Mouse (Mus musculus): ENCODE measurements at regions not wholly inside any gene's neighbourhood (a gene's known extent, or its start where the extent isn't known, plus 50 kb on each side); places are given as distances from the start of the nearest gene placed in this dataset.

GRCm38 (mm10) chr10:122562542-122562941 is 114.2 kb downstream of the Avpr1a start:
- no peak for ATAC-seq (replicated peaks; ENCODE audit: low FRiP score, poor library complexity, severe bottlenecking)

- no peak for ATAC-seq (replicated peaks; ENCODE audit: low FRiP score, poor library complexity, severe bottlenecking)
Observed at GRCm38 (mm10) chr10:122563973-122564372, 114.6 kb upstream of the Ppm1h start.

GRCm38 (mm10) chr10:122564473-122564872 is 114.1 kb upstream of the Ppm1h start:
- ATAC-seq (replicated peaks; ENCODE audit: low FRiP score, poor library complexity, severe bottlenecking): no peak

- ATAC-seq (replicated peaks; ENCODE audit: low FRiP score, poor library complexity, severe bottlenecking): no peak
Observed at GRCm38 (mm10) chr10:122566601-122567000, 112.0 kb upstream of the Ppm1h start.

- no peak for ATAC-seq (replicated peaks; ENCODE audit: low FRiP score, poor library complexity, severe bottlenecking)
Observed at GRCm38 (mm10) chr10:122569546-122570202, 108.9 kb upstream of the Ppm1h start.

GRCm38 (mm10) chr10:122570909-122571551 is 107.5 kb upstream of the Ppm1h start:
- ATAC-seq (replicated peaks; ENCODE audit: low FRiP score, poor library complexity, severe bottlenecking): no peak

- no peak for ATAC-seq (replicated peaks; ENCODE audit: low FRiP score, poor library complexity, severe bottlenecking)
Observed at GRCm38 (mm10) chr10:122576171-122577063, 102.1 kb upstream of the Ppm1h start.

- ATAC-seq (replicated peaks; ENCODE audit: low FRiP score, poor library complexity, severe bottlenecking): no peak
Observed at GRCm38 (mm10) chr10:122578209-122579001, 100.2 kb upstream of the Ppm1h start.

- ATAC-seq (replicated peaks; ENCODE audit: low FRiP score, poor library complexity, severe bottlenecking): no peak
Observed at GRCm38 (mm10) chr10:122581096-122581495, 97.5 kb upstream of the Ppm1h start.

GRCm38 (mm10) chr10:122587541-122587940 is 91.0 kb upstream of the Ppm1h start:
- ATAC-seq (replicated peaks; ENCODE audit: low FRiP score, poor library complexity, severe bottlenecking): no peak

GRCm38 (mm10) chr10:122599511-122599910 is 79.1 kb upstream of the Ppm1h start:
- no peak for ATAC-seq (replicated peaks; ENCODE audit: low FRiP score, poor library complexity, severe bottlenecking)

GRCm38 (mm10) chr10:122602394-122602793 is 76.2 kb upstream of the Ppm1h start:
- no peak for ATAC-seq (replicated peaks; ENCODE audit: low FRiP score, poor library complexity, severe bottlenecking)

GRCm38 (mm10) chr10:122603960-122604359 is 74.6 kb upstream of the Ppm1h start:
- no peak for ATAC-seq (replicated peaks; ENCODE audit: low FRiP score, poor library complexity, severe bottlenecking)

GRCm38 (mm10) chr10:122613281-122613680 is 65.3 kb upstream of the Ppm1h start:
- no peak for ATAC-seq (replicated peaks; ENCODE audit: low FRiP score, poor library complexity, severe bottlenecking)

GRCm38 (mm10) chr10:122613891-122614290 is 64.7 kb upstream of the Ppm1h start:
- ATAC-seq (replicated peaks; ENCODE audit: low FRiP score, poor library complexity, severe bottlenecking): no peak

GRCm38 (mm10) chr10:122614720-122615119 is 63.8 kb upstream of the Ppm1h start:
- ATAC-seq (replicated peaks; ENCODE audit: low FRiP score, poor library complexity, severe bottlenecking): no peak

- ATAC-seq (replicated peaks; ENCODE audit: low FRiP score, poor library complexity, severe bottlenecking): no peak
Observed at GRCm38 (mm10) chr10:122615658-122616057, 62.9 kb upstream of the Ppm1h start.

GRCm38 (mm10) chr10:122616385-122616784 is 62.2 kb upstream of the Ppm1h start:
- no peak for ATAC-seq (replicated peaks; ENCODE audit: low FRiP score, poor library complexity, severe bottlenecking)

GRCm38 (mm10) chr10:122618854-122619253 is 59.7 kb upstream of the Ppm1h start:
- no peak for ATAC-seq (replicated peaks; ENCODE audit: low FRiP score, poor library complexity, severe bottlenecking)

Data from erythroid progenitor cell, adult 5-6 weeks (primary cell).